8 mouse cellular contexts compared by ENCODE assay signal in genomic region chr1:162570931-162571601, GRCm38 (mm10). TPM values are rescaled to one million over a fixed set of nuclear protein-coding genes. Genes with fewer than 3 reads are reported as not detected.
DNase-seq lines count a peak whose midpoint lies in the region; ATAC-seq and TF ChIP-seq lines count a peak whose summit lies in the region.

No protein-coding gene starts in this region.

- TF ChIP-seq POLR2A in spleen, adult 2 months (IDR thresholded peaks at IDR 0.05; ENCODE audit: low read depth, low read length): no peak

- peaks cover 17% of the 10 kb centered on the region for H3K4me1 ChIP-seq in embryonic facial prominence, embryonic 15.5 days
- peaks cover 27% of the 10 kb centered on the region for H3K4me1 ChIP-seq in hindbrain, embryonic 10.5 days (replicated peaks)
- H3K4me1 ChIP-seq in megakaryocyte, embryonic 14.5 days: peaks cover 35% of the 10 kb centered on the region
- H3K4me1 ChIP-seq in spleen, adult 2 months (ENCODE audit: control insufficient read depth, insufficient read depth, insufficient read length): no peaks in the 10 kb centered on the region; the same call in 1 of the 2 replicates

- H3K9me3 ChIP-seq in embryonic facial prominence, embryonic 15.5 days (replicated peaks): no peaks in the 10 kb centered on the region
- H3K9me3 ChIP-seq in hindbrain, embryonic 10.5 days: peaks cover 4% of the 10 kb centered on the region; the same call in 1 of the 2 replicates
- H3K9me3 ChIP-seq in megakaryocyte, embryonic 14.5 days: no peaks in the 10 kb centered on the region

- ATAC-seq in embryonic facial prominence, embryonic 15.5 days (ENCODE audit: insufficient number of reproducible peaks, low FRiP score, low TSS enrichment, low read depth): no peak

- TF ChIP-seq CTCF in spleen, adult 2 months (IDR thresholded peaks at IDR 0.05; ENCODE audit: extremely low read depth, insufficient read depth, insufficient read length, insufficient replicate concordance): no peak

- peak overlapping the region; percentile 93 for H3K27ac ChIP-seq in embryonic facial prominence, embryonic 15.5 days (replicated peaks)
- peak overlapping the region; percentile 97 for H3K27ac ChIP-seq in hindbrain, embryonic 10.5 days
- peak overlapping the region; percentile 91 for H3K27ac ChIP-seq in spleen, adult 2 months (ENCODE audit: insufficient read depth, low read length)

- WGBS in embryonic facial prominence, embryonic 15.5 days: under 1% methylated on average over 46 of the region's 46 CpGs
- whole genome bisulfite sequencing in hindbrain, embryonic 10.5 days: under 1% methylated on average over 46 of the region's 46 CpGs
- under 1% methylated on average over 46 of the region's 46 CpGs for WGBS in spleen, adult 2 months

- peak; percentile 53 for DNase-seq in cerebellum, adult 8-10 months
- no peak for DNase-seq in cerebellum, adult 11 months
- peak; percentile 61 for DNase-seq in MEL-GATA-1-ER (ENCODE audit: extremely low read depth, low read depth)
- no peak for DNase-seq in hindbrain, embryonic 10.5 days (ENCODE audit: low spot score)
- peak; percentile 57 to 60 for DNase-seq in left cerebral cortex, adult 8-10 months (ENCODE audit: low spot score in 2 of 2)
- peak; percentile 14 to 80 for DNase-seq in spleen, adult 2 months (ENCODE audit: low read depth in 1 of 2, low spot score in 2 of 2)

- peak overlapping the region; percentile 90 for H3K9ac ChIP-seq in embryonic facial prominence, embryonic 15.5 days

- peak overlapping the region; percentile 63 for H3K4me2 ChIP-seq in embryonic facial prominence, embryonic 15.5 days (replicated peaks)

- no peaks in the 10 kb centered on the region for H3K27me3 ChIP-seq in embryonic facial prominence, embryonic 15.5 days
- no peaks in the 10 kb centered on the region for H3K27me3 ChIP-seq in hindbrain, embryonic 10.5 days (ENCODE audit: insufficient read depth, poor library complexity, severe bottlenecking)
- H3K27me3 ChIP-seq in megakaryocyte, embryonic 14.5 days (replicated peaks): peaks cover 4% of the 10 kb centered on the region
- no peaks in the 10 kb centered on the region for H3K27me3 ChIP-seq in spleen, adult 2 months (ENCODE audit: control insufficient read depth, insufficient read depth, low read length)

- peaks cover 9% of the 10 kb centered on the region for H3K36me3 ChIP-seq in embryonic facial prominence, embryonic 15.5 days
- H3K36me3 ChIP-seq in hindbrain, embryonic 10.5 days: peaks cover 20% of the 10 kb centered on the region
- peaks cover 18% of the 10 kb centered on the region for H3K36me3 ChIP-seq in megakaryocyte, embryonic 14.5 days (replicated peaks; ENCODE audit: low read length)
- peaks cover 5% of the 10 kb centered on the region for H3K36me3 ChIP-seq in spleen, adult 2 months (ENCODE audit: control insufficient read depth, insufficient read depth, low read length)

- H3K4me3 ChIP-seq in embryonic facial prominence, embryonic 15.5 days (replicated peaks): peak overlapping the region; percentile 94
- peak overlapping the region; percentile 95 for H3K4me3 ChIP-seq in hindbrain, embryonic 10.5 days
- H3K4me3 ChIP-seq in megakaryocyte, embryonic 14.5 days (replicated peaks): peak overlapping the region; percentile 96
- peak overlapping the region; percentile 83 for H3K4me3 ChIP-seq in spleen, adult 2 months (ENCODE audit: extremely low read depth, insufficient read depth, insufficient read length)

RNA-seq across cellular contexts. Expression of gene Vamp4, which starts 0.8 kb away (rescaled TPM):
- polyA plus RNA-seq in embryonic facial prominence, embryonic 15.5 days (2015; fragmentation: Nextera tagmentation; extraction: Ambion mirVana): 76.2 and 82.9 TPM in 2 replicates
- 52.3 and 52.5 TPM in 2 replicates for polyA plus RNA-seq in hindbrain, embryonic 10.5 days (2016; fragmentation: Nextera tagmentation; extraction: Ambion mirVana)
- total RNA-seq in left cerebral cortex, adult 8-10 months (2022): 100 to 1,000 TPM in 3 of 4 experiments, 10 to 100 TPM in 1; 97.3 to 120 (median 106) TPM
- polyA plus RNA-seq in megakaryocyte, embryonic 14.5 days (2012; ENCODE audit: insufficient read depth, low replicate concordance): 1.2 and 5.4 TPM in 2 replicates
- 6.8 and 13.5 TPM in 2 replicates for polyA plus RNA-seq in spleen, adult 2 months (2012; rRNA removed)

RNA-seq across cellular contexts. Expression of gene Mettl13, which starts 22.7 kb away (rescaled TPM):
- 23.4 and 25.4 TPM in 2 replicates for polyA plus RNA-seq in embryonic facial prominence, embryonic 15.5 days (2015; fragmentation: Nextera tagmentation; extraction: Ambion mirVana)
- polyA plus RNA-seq in hindbrain, embryonic 10.5 days (2016; fragmentation: Nextera tagmentation; extraction: Ambion mirVana): 21.3 and 27.8 TPM in 2 replicates
- 10 to 100 TPM; 11.9 to 16.4 (median 13.2) TPM for total RNA-seq in left cerebral cortex, adult 8-10 months (2022)
- 2.8 and 2.9 TPM in 2 replicates for polyA plus RNA-seq in megakaryocyte, embryonic 14.5 days (2012; ENCODE audit: insufficient read depth, low replicate concordance)
- 4.3 and 5.5 TPM in 2 replicates for polyA plus RNA-seq in spleen, adult 2 months (2012; rRNA removed)

Comparison
In these comparisons a context has a peak if more than half of its experiments do, and no peak if none do; other contexts are left out.
1. DNase-seq: peak in cerebellum, adult 8-10 months (single experiment), MEL-GATA-1-ER (single experiment), left cerebral cortex, adult 8-10 months (2 of 2) and spleen, adult 2 months (2 of 2); none in cerebellum, adult 11 months (single experiment) and hindbrain, embryonic 10.5 days (single experiment).
2. Peak in every context shown above with its lines, with median percentiles within 50 percentile points of each other: H3K27ac ChIP-seq and H3K4me3 ChIP-seq.